Mouse (Mus musculus) liver, embryonic 14.5 days (tissue): ENCODE data around the gene Dnm2. TPM values are rescaled to one million over a fixed set of nuclear protein-coding genes. Genes with fewer than 3 reads are reported as not detected.

Experiments
- ATAC-seq: fragments of 200-750 bp; cut with Nextera tagmentation; 2 replicates; pipeline ENCODE4 v1.8.0; 2017; ENCODE audit warnings: moderate number of reproducible peaks, mild to moderate bottlenecking, moderate library complexity; ENCODE audit not compliant: insufficient read depth
- DNase-seq, 3 experiments: peaks; one replicate each; pipeline ENCODE4 v3.0.0-alpha.2; 2012 to 2013; ENCODE audit warnings: low read depth in 3 of 3, low spot score in 3 of 3
- H3K27ac ChIP-seq: fragments of 300-500 bp; sonication (generic); 2 replicates; pipeline ENCODE4 v1.5.1; 2014; ENCODE audit warnings: moderate library complexity, mild to moderate bottlenecking, control low read depth, inconsistent platforms
- H3K27me3 ChIP-seq: fragments of 300-500 bp; sonication (generic); 2 replicates; pipeline ENCODE4 v1.6.1; 2014; ENCODE audit warnings: mild to moderate bottlenecking, low read length, moderate library complexity; ENCODE audit not compliant: control insufficient read depth, insufficient read depth
- H3K36me3 ChIP-seq: fragments of 300-500 bp; sonication (generic); replicated peaks from 2 replicates; pipeline ENCODE4 v1.6.1; 2014; ENCODE audit warnings: low read depth; ENCODE audit not compliant: control insufficient read depth, insufficient read depth
- H3K4me1 ChIP-seq, 2 experiments: fragments of 200-500 bp in 1 of 2; fragments of 300-500 bp in 1 of 2; sonication (generic) in 1 of 2; replicated peaks; 2 replicates each; pipeline ENCODE4 v1.6.1; 2012 to 2014; ENCODE audit warnings: antibody characterized with exemption in 1 of 2, inconsistent platforms in 1 of 2, low read length in 1 of 2; ENCODE audit not compliant: control insufficient read depth in 2 of 2, insufficient read depth in 2 of 2
- H3K4me2 ChIP-seq: fragments of 300-500 bp; sonication (generic); 2 replicates; pipeline ENCODE4 v1.6.1; 2014; ENCODE audit warnings: low read depth, mild to moderate bottlenecking, control low read depth, moderate library complexity
- H3K4me3 ChIP-seq, 2 experiments: fragments of 200-500 bp in 1 of 2; fragments of 300-500 bp in 1 of 2; sonication (generic) in 1 of 2; 2 replicates each; pipeline ENCODE4 v1.5.1; 2012 to 2014; ENCODE audit warnings: low read depth in 2 of 2, low read length in 2 of 2, mild to moderate bottlenecking in 2 of 2, control low read depth in 1 of 2, inconsistent platforms in 1 of 2, moderate library complexity in 1 of 2; ENCODE audit not compliant: insufficient read depth in 1 of 2
- H3K9ac ChIP-seq: fragments of 300-500 bp; sonication (generic); replicated peaks from 2 replicates; pipeline ENCODE4 v1.6.1; 2014; ENCODE audit warnings: mild to moderate bottlenecking, control low read depth, moderate library complexity
- H3K9me3 ChIP-seq: fragments of 300-500 bp; sonication (generic); 2 replicates; pipeline ENCODE4 v1.6.1; 2016; ENCODE audit warnings: low read length, mixed read lengths; ENCODE audit not compliant: control insufficient read depth
- CTCF ChIP-seq: IDR thresholded peaks from 2 replicates; pipeline ENCODE4 v1.5.1; 2016; ENCODE audit warnings: antibody characterized with exemption, low read depth, control low read depth
- EP300 ChIP-seq: IDR thresholded peaks from 2 replicates; pipeline ENCODE4 v1.6.1; 2016; ENCODE audit warnings: antibody characterized with exemption, low read depth
- WGBS: fragments of 180-500 bp; shearing (Covaris S2); extraction: QIAGEN DNeasy Blood & Tissue Kit; methylation state at CpG from one replicate; pipeline ENCODE4 v1.1.7; 2014; ENCODE audit not compliant: insufficient replicate concordance; 5-methylcytosine and 5-hydroxymethylcytosine counted together
- polyA plus RNA-seq, 2 experiments: library from polyadenylated mRNA; depleted of rRNA in 1 of 2; stranded (reverse) in 1 of 2; unstranded in 1 of 2; fragments of >200 nt; fragmentation: Nextera tagmentation in 1 of 2; extraction: Ambion mirVana in 1 of 2; gene quantifications; 2 replicates each; pipeline versions ENCODE4 v1.2.1 to v1.2.3; 2012 to 2014

Gene Dnm2
- polyA plus RNA-seq, 2 experiments: 31.6 to 36.8 TPM

DNA sequence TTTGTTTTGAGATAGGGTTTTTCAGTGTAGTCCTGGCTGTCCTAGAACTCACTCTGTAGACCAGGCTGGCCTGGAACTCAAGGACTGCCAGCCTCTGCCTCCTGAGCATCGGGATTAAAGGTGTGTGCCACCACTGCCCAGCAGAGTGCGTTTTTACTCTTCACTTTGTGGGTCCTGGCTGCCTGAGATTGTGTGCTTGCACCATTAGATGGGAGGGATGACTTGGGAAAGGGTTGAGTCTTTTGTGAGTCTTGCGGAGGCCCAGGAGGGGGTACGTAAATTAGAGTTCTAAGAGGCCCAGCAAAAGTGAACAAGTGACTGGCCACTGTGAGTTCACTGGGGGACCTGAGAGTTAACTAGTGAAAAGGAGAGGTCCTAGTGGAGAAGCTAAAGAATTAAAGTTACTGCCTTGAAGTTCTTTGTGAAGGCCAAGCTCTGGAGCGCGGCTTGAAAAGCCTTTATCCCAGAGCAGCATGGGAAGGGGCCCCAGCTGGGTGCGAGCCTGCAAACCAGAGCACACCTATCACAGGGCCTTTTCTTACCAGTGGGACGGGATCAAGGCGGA lies 120.7 kb downstream of the Dnm2 start:
- Histone ChIP-seq H3K4me1 (peaks cover 7 to 16% of the 10 kb centered on the region in 2 experiments), H3K9me3 (no peaks in the 10 kb centered on the region), H3K27ac (peak overlapping the region; percentile 68), H3K9ac (peak overlapping the region; percentile 51), H3K36me3 (no peaks in the 10 kb centered on the region; the same call in 1 of the 2 replicates), H3K27me3 (no peaks in the 10 kb centered on the region), H3K4me3 (peak overlapping the region; percentile 63 to 75), H3K4me2 (peak overlapping the region; percentile 73)
- 22% methylated on average over 9 of the region's 9 CpGs for WGBS
- DNase-seq: no peak
- TF ChIP-seq EP300 (no peak), CTCF (0 out of 2 replicates have a peak, but pooled peaks have one; percentile 3)
- ATAC-seq: peak; percentile 62

DNA sequence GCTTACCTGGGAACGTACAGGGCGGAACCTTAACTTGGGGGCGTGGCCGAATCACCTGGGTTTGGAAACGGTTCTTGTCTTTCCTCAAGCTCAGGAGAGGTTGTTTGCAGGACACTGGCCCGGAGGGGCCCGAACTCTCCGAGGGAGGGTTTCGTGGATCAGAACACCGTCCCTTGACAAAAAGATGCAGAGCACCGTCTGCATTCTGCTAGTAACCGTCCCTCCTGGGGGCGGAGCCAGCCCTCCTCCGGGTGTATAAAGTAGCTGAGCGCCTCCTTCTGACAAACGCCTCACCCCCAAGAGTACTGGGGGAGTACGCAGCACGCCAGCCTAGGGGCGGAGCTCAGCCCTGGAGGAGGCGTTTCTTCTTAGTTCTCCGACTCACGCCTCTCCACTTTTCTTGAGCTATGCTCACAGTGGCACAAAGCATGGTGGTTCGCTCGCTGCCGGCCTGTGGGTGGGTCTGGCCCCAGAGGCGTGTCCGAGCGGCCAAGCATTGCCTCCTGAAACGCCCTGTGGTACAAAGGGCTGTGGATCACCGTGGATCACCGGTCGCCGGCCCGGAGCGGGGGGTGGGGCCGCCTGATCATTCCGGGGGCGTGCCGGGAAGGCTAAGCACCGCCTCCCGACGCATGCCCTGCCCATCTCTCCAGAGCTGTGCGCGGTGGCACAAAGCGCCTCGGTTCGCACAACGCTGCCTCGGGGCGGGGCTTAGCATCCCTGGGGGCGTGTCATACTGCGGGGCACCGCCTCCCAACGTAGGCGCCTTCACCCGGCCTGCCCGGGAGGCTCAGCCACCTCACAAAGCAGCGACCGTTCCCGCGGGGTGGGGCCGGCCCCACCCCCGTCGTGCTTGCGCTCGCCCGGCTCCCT lies 121.4 kb downstream of the Dnm2 start:
- H3K4me3 ChIP-seq: peak overlapping the region; percentile 63 to 75
- peak overlapping the region; percentile 51 for H3K9ac ChIP-seq
- WGBS: under 1% methylated on average over 62 of the region's 67 CpGs
- H3K27ac ChIP-seq: peak overlapping the region; percentile 68
- H3K4me1 ChIP-seq: peaks cover 7 to 16% of the 10 kb centered on the region in 2 experiments
- no peaks in the 10 kb centered on the region for H3K9me3 ChIP-seq
- TF ChIP-seq CTCF (peak; percentile 53), EP300 (no peak)
- H3K27me3 ChIP-seq: no peaks in the 10 kb centered on the region
- H3K4me2 ChIP-seq: peak overlapping the region; percentile 73
- peaks cover 5% of the 10 kb centered on the region for H3K36me3 ChIP-seq
- peak; percentile 93 to 95 (median 95) for DNase-seq
- peak; percentile 88 for ATAC-seq

DNA sequence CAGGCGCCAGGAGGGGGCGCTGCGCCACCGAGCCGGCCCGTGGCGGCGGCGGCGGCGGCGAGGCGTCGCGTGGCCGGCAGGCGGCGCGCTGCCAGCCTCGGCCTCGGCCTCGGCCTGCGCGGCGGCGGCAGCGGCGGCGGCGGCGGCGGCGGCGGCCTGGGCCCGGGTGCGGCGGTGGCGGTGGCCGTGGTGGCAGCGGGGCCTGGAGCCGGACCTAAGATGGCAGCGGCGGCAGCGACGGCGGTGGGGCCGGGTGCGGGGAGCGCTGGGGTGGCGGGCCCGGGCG lies 122.0 kb downstream of the Dnm2 start, which contains the start of gene Carm1:
TSS of gene Carm1 (plus strand) at position 106 of the 286 bp plus-strand sequence.
- no peak for TF ChIP-seq EP300
- TF ChIP-seq CTCF: no peak
- under 1% methylated on average over 43 of the region's 52 CpGs for WGBS
- DNase-seq: no peak
- no peak for ATAC-seq
- Histone ChIP-seq H3K9ac (peak within 1 kb of the TSS; percentile 85), H3K9me3 (no peaks in the 10 kb centered on the region), H3K27ac (peak within 1 kb of the TSS; percentile 82), H3K4me3 (peak within 1 kb of the TSS; percentile 75 to 98), H3K4me1 (peaks cover 7 to 16% of the 10 kb centered on the region in 2 experiments), H3K36me3 (peaks cover 7% of the 10 kb centered on the region), H3K4me2 (peak within 1 kb of the TSS; percentile 73), H3K27me3 (no peaks in the 10 kb centered on the region)

DNA sequence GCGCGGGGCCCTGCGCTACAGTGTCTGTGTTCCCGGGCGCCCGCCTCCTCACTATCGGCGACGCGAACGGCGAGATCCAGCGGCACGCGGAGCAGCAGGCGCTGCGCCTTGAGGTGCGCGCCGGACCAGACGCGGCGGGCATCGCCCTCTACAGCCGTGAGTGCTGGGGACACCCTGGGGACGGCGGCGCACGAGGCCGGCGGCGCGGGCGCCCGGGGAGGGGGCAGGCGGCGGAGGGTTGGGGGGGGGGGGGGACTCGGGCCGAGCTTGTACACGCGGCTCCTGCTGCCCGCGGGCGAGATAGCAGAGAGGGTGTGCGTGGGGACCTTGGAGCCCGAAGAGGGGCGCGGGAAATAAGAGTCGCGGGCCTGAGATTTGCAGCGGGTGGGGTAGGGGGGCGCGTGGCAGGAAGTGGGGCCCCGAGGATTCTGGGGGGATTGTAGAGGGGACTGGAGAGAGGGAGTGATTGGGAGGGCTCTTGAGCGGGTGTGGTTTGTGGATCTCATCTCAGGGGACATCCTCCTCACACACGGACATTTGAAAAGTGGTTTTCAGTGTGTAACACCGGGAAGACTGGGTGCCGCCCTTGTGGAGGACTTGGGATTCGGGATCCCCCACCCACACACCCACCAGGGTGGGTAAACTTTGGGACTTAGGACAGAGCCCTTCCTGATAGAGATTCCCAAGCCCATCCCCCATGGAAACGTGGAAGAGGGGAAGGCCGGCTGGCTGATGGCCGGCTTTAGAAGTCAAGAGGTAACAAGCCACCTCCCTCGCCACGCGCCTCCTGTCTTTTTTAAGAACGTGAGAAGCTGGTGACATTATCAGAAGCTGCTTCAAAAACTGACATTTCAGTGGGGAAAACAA lies 122.6 kb downstream of the Dnm2 start:
- H3K4me3 ChIP-seq: peak overlapping the region; percentile 75 to 98
- H3K27ac ChIP-seq: peak overlapping the region; percentile 82
- H3K9ac ChIP-seq: peak overlapping the region; percentile 85
- 1% methylated on average over 61 of the region's 66 CpGs for WGBS
- no peaks in the 10 kb centered on the region for H3K9me3 ChIP-seq
- H3K4me1 ChIP-seq: peaks cover 7 to 16% of the 10 kb centered on the region in 2 experiments
- H3K27me3 ChIP-seq: no peaks in the 10 kb centered on the region
- peak in 2 of 3 experiments; percentile 42 for DNase-seq
- TF ChIP-seq EP300 (no peak), CTCF (peak; percentile 8; the same call in 1 of the 2 replicates)
- peak overlapping the region; percentile 73 for H3K4me2 ChIP-seq
- H3K36me3 ChIP-seq: peaks cover 7% of the 10 kb centered on the region
- peak; percentile 16 for ATAC-seq
